Mouse (Mus musculus): ENCODE data around the gene Armh1. TPM values are rescaled to one million over a fixed set of nuclear protein-coding genes. Genes with fewer than 3 reads are reported as not detected.
"Not testable (repeated sequence)": the region's sequence is repeated elsewhere in the genome, so short reads cannot be mapped to it uniquely, and the experiment has no call there.

Armh1 gene
- polyA plus RNA-seq, 1 experiment from 2014 or later = 1.4 TPM

- H3K4me3 ChIP-seq = no peak overlapping the region
- H3K27me3 ChIP-seq = no peaks in the 10 kb centered on the region
- no peak for ATAC-seq (ENCODE audit: insufficient number of reproducible peaks, insufficient read depth, low FRiP score, low TSS enrichment, low read depth)
- H3K9me3 ChIP-seq = no peaks in the 10 kb centered on the region
- no peaks in the 10 kb centered on the region for H3K36me3 ChIP-seq
- no peak overlapping the region for H3K4me2 ChIP-seq
- H3K9ac ChIP-seq = no peak overlapping the region
- H3K27ac ChIP-seq = no peak overlapping the region
- no peaks in the 10 kb centered on the region for H3K4me1 ChIP-seq
- 68% methylated on average over 8 of the region's 8 CpGs for WGBS
Observed at GRCm38 (mm10) chr4:117262987-117263386, 11.1 kb upstream of the Armh1 start.

GRCm38 (mm10) chr4:117262101-117262913 is 10.4 kb upstream of the Armh1 start:
- Histone ChIP-seq H3K9ac (no peak overlapping the region), H3K36me3 (no peaks in the 10 kb centered on the region), H3K27ac (no peak overlapping the region), H3K4me1 (no peaks in the 10 kb centered on the region), H3K9me3 (no peaks in the 10 kb centered on the region), H3K27me3 (no peaks in the 10 kb centered on the region), H3K4me3 (no peak overlapping the region), H3K4me2 (no peak overlapping the region)
- no peak for ATAC-seq (ENCODE audit: insufficient number of reproducible peaks, insufficient read depth, low FRiP score, low TSS enrichment, low read depth)
- 71% methylated on average over 13 of the region's 13 CpGs for WGBS

GRCm38 (mm10) chr4:117261222-117261621 is 9.3 kb upstream of the Armh1 start:
- Histone ChIP-seq H3K9me3 (no peaks in the 10 kb centered on the region), H3K4me2 (no peak overlapping the region), H3K36me3 (no peaks in the 10 kb centered on the region), H3K4me3 (no peak overlapping the region), H3K27me3 (no peaks in the 10 kb centered on the region), H3K27ac (no peak overlapping the region), H3K4me1 (no peaks in the 10 kb centered on the region), H3K9ac (no peak overlapping the region)
- no peak for ATAC-seq (ENCODE audit: insufficient number of reproducible peaks, insufficient read depth, low FRiP score, low TSS enrichment, low read depth)
- 79% methylated on average over 2 of the region's 2 CpGs for WGBS

- not testable (repeated sequence) for H3K27me3 ChIP-seq; H3K36me3 ChIP-seq; H3K4me1 ChIP-seq; H3K4me2 ChIP-seq; H3K9me3 ChIP-seq; ATAC-seq (ENCODE audit: insufficient number of reproducible peaks, insufficient read depth, low FRiP score, low TSS enrichment, low read depth); H3K4me3 ChIP-seq; H3K9ac ChIP-seq; H3K27ac ChIP-seq
- 71% methylated on average over 6 of the region's 6 CpGs for WGBS
Observed at GRCm38 (mm10) chr4:117259909-117260308, 8.0 kb upstream of the Armh1 start.

- ATAC-seq (ENCODE audit: insufficient number of reproducible peaks, insufficient read depth, low FRiP score, low TSS enrichment, low read depth) = no peak
- 62% methylated on average over 6 of the region's 6 CpGs for WGBS
- Histone ChIP-seq H3K4me1 (peaks cover 22% of the 10 kb centered on the region), H3K9ac (no peak overlapping the region), H3K27me3 (no peaks in the 10 kb centered on the region), H3K4me2 (no peak overlapping the region), H3K4me3 (no peak overlapping the region), H3K36me3 (no peaks in the 10 kb centered on the region), H3K27ac (no peak overlapping the region), H3K9me3 (no peaks in the 10 kb centered on the region)
Observed at GRCm38 (mm10) chr4:117254672-117255071, 2.7 kb upstream of the Armh1 start.

- Histone ChIP-seq H3K27me3 (no peaks in the 10 kb centered on the region), H3K4me2 (no peak overlapping the region), H3K9ac (no peak overlapping the region), H3K27ac (no peak overlapping the region), H3K9me3 (no peaks in the 10 kb centered on the region), H3K36me3 (no peaks in the 10 kb centered on the region), H3K4me1 (peaks cover 22% of the 10 kb centered on the region), H3K4me3 (no peak overlapping the region)
- 47% methylated on average over 5 of the region's 5 CpGs for WGBS
- no peak for ATAC-seq (ENCODE audit: insufficient number of reproducible peaks, insufficient read depth, low FRiP score, low TSS enrichment, low read depth)
Observed at GRCm38 (mm10) chr4:117254017-117254627, 2.2 kb upstream of the Armh1 start.

- no peaks in the 10 kb centered on the region for H3K9me3 ChIP-seq
- WGBS = 61% methylated on average over 12 of the region's 12 CpGs
- no peak overlapping the region for H3K4me3 ChIP-seq
- H3K36me3 ChIP-seq = no peaks in the 10 kb centered on the region
- H3K4me1 ChIP-seq = peaks cover 22% of the 10 kb centered on the region
- peak overlapping the region; percentile 92 for H3K27ac ChIP-seq
- peak overlapping the region; percentile 67 for H3K4me2 ChIP-seq
- H3K9ac ChIP-seq = no peak overlapping the region
- H3K27me3 ChIP-seq = no peaks in the 10 kb centered on the region
- no peak for ATAC-seq (ENCODE audit: insufficient number of reproducible peaks, insufficient read depth, low FRiP score, low TSS enrichment, low read depth)
Observed at GRCm38 (mm10) chr4:117253218-117254016, 1.5 kb upstream of the Armh1 start.

GRCm38 (mm10) chr4:117252755-117253154 is 830 bp upstream of the Armh1 start:
- peak overlapping the region; percentile 67 for H3K4me2 ChIP-seq
- H3K27me3 ChIP-seq = no peaks in the 10 kb centered on the region
- H3K9me3 ChIP-seq = no peaks in the 10 kb centered on the region
- 79% methylated on average over 5 of the region's 5 CpGs for WGBS
- no peak for ATAC-seq (ENCODE audit: insufficient number of reproducible peaks, insufficient read depth, low FRiP score, low TSS enrichment, low read depth)
- peaks cover 22% of the 10 kb centered on the region for H3K4me1 ChIP-seq
- H3K27ac ChIP-seq = peak overlapping the region; percentile 92
- H3K4me3 ChIP-seq = peak overlapping the region; percentile 65
- no peaks in the 10 kb centered on the region for H3K36me3 ChIP-seq
- peak overlapping the region; percentile 75 for H3K9ac ChIP-seq

- WGBS = 4% methylated on average over 5 of the region's 5 CpGs
- Histone ChIP-seq H3K27ac (peak overlapping the region; percentile 92), H3K27me3 (no peaks in the 10 kb centered on the region), H3K9ac (peak overlapping the region; percentile 75), H3K9me3 (no peaks in the 10 kb centered on the region), H3K4me2 (peak overlapping the region; percentile 67), H3K4me1 (peaks cover 22% of the 10 kb centered on the region), H3K36me3 (no peaks in the 10 kb centered on the region), H3K4me3 (peak overlapping the region; percentile 65)
- ATAC-seq (ENCODE audit: insufficient number of reproducible peaks, insufficient read depth, low FRiP score, low TSS enrichment, low read depth) = peak; percentile 35; the same call in 1 of the 2 replicates
Observed at GRCm38 (mm10) chr4:117252351-117252750, 426 bp upstream of the Armh1 start.

- no peaks in the 10 kb centered on the region for H3K27me3 ChIP-seq
- ATAC-seq (ENCODE audit: insufficient number of reproducible peaks, insufficient read depth, low FRiP score, low TSS enrichment, low read depth) = no peak
- no peaks in the 10 kb centered on the region for H3K9me3 ChIP-seq
- H3K4me3 ChIP-seq = peak overlapping the region; percentile 65; the same call in 1 of the 2 replicates
- peak overlapping the region; percentile 67 for H3K4me2 ChIP-seq
- no peaks in the 10 kb centered on the region for H3K36me3 ChIP-seq
- WGBS = 85% methylated on average over 1 of the region's 1 CpGs
- H3K9ac ChIP-seq = no peak overlapping the region
- H3K4me1 ChIP-seq = peaks cover 22% of the 10 kb centered on the region
- no peak overlapping the region for H3K27ac ChIP-seq
Observed at GRCm38 (mm10) chr4:117250982-117251381, 943 bp downstream of the Armh1 start.

- Histone ChIP-seq H3K4me2 (no peak overlapping the region), H3K4me1 (peaks cover 22% of the 10 kb centered on the region), H3K9ac (no peak overlapping the region), H3K27me3 (no peaks in the 10 kb centered on the region), H3K9me3 (no peaks in the 10 kb centered on the region), H3K4me3 (no peak overlapping the region), H3K36me3 (no peaks in the 10 kb centered on the region), H3K27ac (peak overlapping the region; percentile 74)
- WGBS = 61% methylated on average over 6 of the region's 6 CpGs
- no peak for ATAC-seq (ENCODE audit: insufficient number of reproducible peaks, insufficient read depth, low FRiP score, low TSS enrichment, low read depth)
Observed at GRCm38 (mm10) chr4:117240867-117241266, 11.1 kb downstream of the Armh1 start.
